Mouse (Mus musculus) heart, postnatal 25 days (tissue): Measurements from ENCODE around the gene Ccdc8. TPM values are rescaled to one million over a fixed set of nuclear protein-coding genes. Genes with fewer than 3 reads are reported as not detected.

Experiments
- DNase-seq: peaks from one replicate; pipeline ENCODE4 v3.0.0; 2022; ENCODE audit warnings: low spot score
- intact Hi-C: fragments of 180-260 bp; cut with DNase I; formaldehyde crosslinking; loops from one replicate; pipeline ENCODE4 v1.15.1; 2025
- total RNA-seq, 2 experiments: library from RNA; stranded (reverse); gene quantifications; 2 replicates each; pipeline ENCODE4 v1.2.3; 2021

The Ccdc8 gene
- total RNA-seq, 2 experiments from 2014 or later = 5.2 to 6.5 TPM

- no peak for DNase-seq
- intact Hi-C loops = loop anchor here (2.0 kb wide), 1 partner anchor 47 kb away; no protein-coding TSS in a partner anchor
Measured at GRCm38 (mm10) chr7:17003230-17003960, 10.9 kb downstream of the Ccdc8 start.

- no peak for DNase-seq
- intact Hi-C loops = no loop called here
Measured at GRCm38 (mm10) chr7:17004716-17005115, 12.2 kb downstream of the Ccdc8 start.

DNA sequence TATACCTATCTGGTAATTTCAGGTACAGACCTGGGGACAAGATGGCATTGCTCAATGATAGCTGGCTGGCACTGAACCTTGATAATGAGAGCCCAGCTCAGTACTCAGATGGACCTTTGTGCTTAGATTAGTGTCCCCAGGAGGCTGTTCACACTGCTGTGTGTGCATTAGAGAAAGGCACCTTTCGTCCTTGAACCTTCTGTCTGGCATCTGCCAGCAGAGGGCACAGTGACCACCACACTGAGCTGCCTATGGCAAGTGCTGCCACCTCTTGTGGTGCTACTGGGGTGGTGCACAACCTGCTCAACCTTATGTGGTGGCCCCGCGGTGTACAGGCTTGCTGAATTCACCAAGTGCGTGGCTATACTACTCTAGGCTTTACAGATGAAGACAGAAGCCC lies 14.8 kb downstream of the Ccdc8 start:
- DNase-seq = no peak
- intact Hi-C loops = no loop called here

- intact Hi-C loops = no loop called here
Measured at GRCm38 (mm10) chr7:17009326-17010009, 17.0 kb downstream of the Ccdc8 start.

GRCm38 (mm10) chr7:17010010-17010347 lies 17.5 kb downstream of the Ccdc8 start:
- DNase-seq = no peak
- intact Hi-C loops = no loop called here

More at GRCm38 (mm10) chr7:17009326-17010009, 17.0 kb downstream of the Ccdc8 start:
- no peak for DNase-seq

DNA sequence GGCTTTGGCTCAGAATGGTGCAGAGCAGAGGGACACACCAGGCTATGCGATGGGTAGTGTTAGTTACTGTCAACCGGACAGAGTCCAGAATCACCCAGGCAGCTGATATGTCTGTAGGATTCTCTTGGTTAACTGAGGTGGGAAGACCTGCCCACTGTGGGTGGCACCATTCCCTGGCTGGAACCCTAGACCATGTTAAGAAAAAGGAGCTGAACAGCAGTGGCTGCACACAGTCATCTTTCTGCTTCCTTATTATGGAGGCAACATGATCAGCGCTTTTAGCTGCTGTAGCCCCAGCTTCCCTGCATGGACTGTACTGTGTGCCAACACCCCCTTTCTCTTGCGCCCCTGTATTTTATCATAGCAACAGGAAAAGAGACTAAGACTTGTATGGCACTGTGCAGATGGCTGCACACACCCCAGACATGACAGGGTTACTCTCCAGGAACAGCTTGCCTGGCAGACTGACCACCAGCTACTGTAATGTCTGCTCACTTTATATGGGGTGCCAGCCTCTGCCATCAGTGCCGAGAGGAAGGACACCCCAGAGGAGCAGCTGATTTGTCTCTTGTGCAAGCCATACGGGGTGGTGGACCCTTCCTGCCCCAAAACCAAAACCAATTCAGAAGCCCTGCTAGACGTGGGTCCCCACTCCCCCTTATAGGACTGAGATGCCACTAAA lies 19.5 kb downstream of the Ccdc8 start:
- intact Hi-C loops = no loop called here
- no peak for DNase-seq

- intact Hi-C loops = no loop called here
- DNase-seq = no peak
Measured at GRCm38 (mm10) chr7:17015381-17015780, 22.9 kb downstream of the Ccdc8 start.

GRCm38 (mm10) chr7:17017036-17017435 lies 24.5 kb downstream of the Ccdc8 start:
- intact Hi-C loops = no loop called here

GRCm38 (mm10) chr7:17017921-17018320 lies 25.4 kb downstream of the Ccdc8 start:
- DNase-seq = no peak
- intact Hi-C loops = no loop called here

More at GRCm38 (mm10) chr7:17017036-17017435, 24.5 kb downstream of the Ccdc8 start:
- DNase-seq = peak; percentile 83

GRCm38 (mm10) chr7:17019426-17020166 lies 27.1 kb downstream of the Ccdc8 start:
- intact Hi-C loops = no loop called here
- DNase-seq = no peak

GRCm38 (mm10) chr7:17022176-17022575 lies 29.7 kb downstream of the Ccdc8 start:
- intact Hi-C loops = no loop called here
- no peak for DNase-seq

DNA sequence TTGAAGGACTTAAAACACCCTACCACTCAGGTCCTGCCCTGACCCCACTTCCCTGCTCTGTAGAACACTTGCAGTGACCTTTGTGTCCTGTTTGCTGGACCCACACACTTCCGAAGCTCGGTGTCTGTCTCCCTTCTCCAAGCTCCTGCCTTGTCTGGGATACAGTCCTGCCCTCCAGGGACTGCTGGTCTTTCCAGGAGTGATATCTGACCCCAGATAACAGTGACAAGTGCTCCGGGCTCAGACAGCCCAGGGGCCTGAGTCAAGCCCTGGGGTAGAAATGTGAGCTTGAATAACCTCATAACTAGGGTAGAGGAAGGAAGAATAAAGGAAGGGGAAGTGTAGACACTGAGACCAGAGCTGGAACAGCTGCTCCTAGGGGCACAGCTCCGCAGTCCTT lies 31.2 kb downstream of the Ccdc8 start:
- intact Hi-C loops = no loop called here
- DNase-seq = no peak

- intact Hi-C loops = no loop called here
- DNase-seq = no peak
Measured at GRCm38 (mm10) chr7:17024141-17024540, 31.6 kb downstream of the Ccdc8 start.

GRCm38 (mm10) chr7:17024814-17025504 lies 32.5 kb downstream of the Ccdc8 start:
- no peak for DNase-seq
- intact Hi-C loops = no loop called here

DNA sequence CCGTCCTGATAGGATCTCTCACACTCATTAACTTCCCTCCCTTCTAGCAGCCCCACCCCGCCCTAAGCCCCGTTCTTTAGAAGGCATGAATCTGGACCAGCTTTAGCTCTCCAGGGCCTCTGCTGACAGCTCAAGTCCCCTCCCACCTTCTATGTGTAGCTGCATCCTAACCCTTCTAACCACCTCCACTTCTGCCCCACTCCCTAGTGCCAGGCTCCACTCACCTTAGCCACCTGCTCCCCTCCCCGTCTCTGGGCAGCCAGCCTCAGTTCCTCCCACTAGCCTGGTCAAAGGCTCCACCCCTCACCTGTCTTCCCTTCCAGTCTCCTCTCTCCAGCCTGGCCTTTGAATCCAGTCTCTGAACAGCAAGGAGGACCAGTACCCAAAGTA lies 33.0 kb downstream of the Ccdc8 start:
- no peak for DNase-seq
- intact Hi-C loops = no loop called here

GRCm38 (mm10) chr7:17025896-17026622 lies 33.6 kb downstream of the Ccdc8 start:
- intact Hi-C loops = loop anchor here (2.0 kb wide), 1 partner anchor 35 kb away; no protein-coding TSS in a partner anchor
- no peak for DNase-seq

DNA sequence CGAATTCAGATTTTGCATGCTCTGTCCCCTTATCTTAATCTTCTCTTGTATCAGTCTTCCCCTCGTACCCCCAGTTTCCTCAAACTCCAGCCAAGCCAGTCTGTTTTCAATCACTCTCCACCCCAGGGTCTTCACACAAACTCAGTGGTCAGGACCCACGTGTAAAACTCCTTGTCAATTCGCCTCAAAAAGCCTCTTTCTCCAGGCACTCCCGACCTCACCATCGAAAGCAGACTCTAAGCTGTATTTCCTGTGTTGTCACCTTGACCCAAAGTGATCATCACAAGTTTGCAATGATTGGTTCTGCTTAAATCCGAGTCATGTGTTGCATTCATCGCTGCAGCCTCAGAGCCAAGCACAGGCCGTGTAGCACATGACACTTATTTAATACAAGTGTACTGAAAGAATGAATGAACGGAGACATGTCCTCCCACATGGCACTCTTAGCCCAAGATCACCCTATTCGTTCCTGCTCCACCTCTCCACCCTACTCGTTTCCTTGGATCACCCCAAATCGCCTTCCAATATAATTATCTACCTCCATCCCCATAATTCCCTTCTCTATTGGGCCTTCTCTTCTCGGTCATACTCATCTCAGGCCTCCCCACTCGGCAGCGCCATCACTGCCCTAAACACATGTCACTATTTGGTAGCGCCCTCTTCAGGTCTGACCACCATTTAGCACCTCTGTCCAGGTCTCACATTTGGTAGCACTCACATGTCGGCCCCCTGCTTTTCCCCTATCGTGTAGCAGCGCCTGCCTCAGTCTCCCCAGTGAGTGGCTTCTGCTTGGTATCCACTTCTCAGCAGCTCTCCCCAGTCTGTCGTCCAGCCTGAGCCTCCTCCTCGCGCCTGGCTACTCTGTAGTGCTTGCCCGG lies 34.4 kb downstream of the Ccdc8 start:
- intact Hi-C loops = loop anchor here (2.0 kb wide), 1 partner anchor 34 kb away; no protein-coding TSS in a partner anchor
- DNase-seq = no peak
